Mouse (Mus musculus): ENCODE results near the gene Camsap1.

GRCm38 (mm10) chr2:25994791-25995190 is 11.7 kb upstream of the Camsap1 start:
- TF ChIP-seq POLR2A (IDR thresholded peaks at IDR 0.05; ENCODE audit: borderline replicate concordance, insufficient read depth, low read length) (no peak), CTCF (IDR thresholded peaks at IDR 0.05; ENCODE audit: borderline replicate concordance, insufficient read depth, low read depth, low read length) (no peak)
